Mouse (Mus musculus) lung, embryonic 14.5 days (tissue): ENCODE measurements around the gene Nfix. TPM values are rescaled to one million over a fixed set of nuclear protein-coding genes. Genes with fewer than 3 reads are reported as not detected.
A peak's percentile ranks its signal among the peaks of the same experiment; 100 is the strongest.

ENCODE experiments used
- ATAC-seq: fragments of 200-750 bp; cut with Nextera tagmentation; 2 replicates; pipeline ENCODE4 v1.8.0; 2017; ENCODE audit warnings: mild to moderate bottlenecking, moderate TSS enrichment, moderate library complexity; ENCODE audit not compliant: insufficient read depth
- DNase-seq: peaks from one replicate; pipeline ENCODE4 v3.0.0-alpha.2; 2015
- H3K27ac ChIP-seq: fragments of 300-500 bp; sonication (generic); 2 replicates; pipeline ENCODE4 v1.5.1; 2014; ENCODE audit warnings: low read depth, mild to moderate bottlenecking, moderate library complexity
- H3K27me3 ChIP-seq: fragments of 300-500 bp; sonication (generic); 2 replicates; pipeline ENCODE4 v1.6.1; 2014; ENCODE audit warnings: low read length, control low read depth; ENCODE audit not compliant: insufficient read depth
- H3K36me3 ChIP-seq: fragments of 300-500 bp; sonication (generic); 2 replicates; pipeline ENCODE4 v1.6.1; 2014; ENCODE audit warnings: control low read depth; ENCODE audit not compliant: insufficient read depth
- H3K4me1 ChIP-seq: fragments of 300-500 bp; sonication (generic); 2 replicates; pipeline ENCODE4 v1.6.1; 2014; ENCODE audit warnings: antibody characterized with exemption, control low read depth; ENCODE audit not compliant: insufficient read depth
- H3K4me2 ChIP-seq: fragments of 300-500 bp; sonication (generic); 2 replicates; pipeline ENCODE4 v1.6.1; 2014; ENCODE audit warnings: mild to moderate bottlenecking
- H3K4me3 ChIP-seq: fragments of 300-500 bp; sonication (generic); 2 replicates; pipeline ENCODE4 v1.5.1; 2014; ENCODE audit warnings: low read depth, low read length
- H3K9ac ChIP-seq: fragments of 300-500 bp; sonication (generic); 2 replicates; pipeline ENCODE4 v1.6.1; 2014
- H3K9me3 ChIP-seq: fragments of 300-500 bp; sonication (generic); 2 replicates; pipeline ENCODE4 v1.6.1; 2016; ENCODE audit warnings: low read depth, low read length, control low read depth
- CTCF ChIP-seq: IDR thresholded peaks from 2 replicates; pipeline ENCODE4 v1.5.1; 2016; ENCODE audit warnings: antibody characterized with exemption, low read depth
- WGBS: fragments of 180-500 bp; shearing (Covaris S2); extraction: QIAGEN DNeasy Blood & Tissue Kit; methylation state at CpG from one replicate; pipeline ENCODE4 v1.1.7; 2014; 5-methylcytosine and 5-hydroxymethylcytosine counted together
- polyA plus RNA-seq: library from polyadenylated mRNA; unstranded; fragments of >200 nt; fragmentation: Nextera tagmentation; extraction: Ambion mirVana; gene quantifications from 2 replicates; pipeline ENCODE4 v1.2.1, GENCODE M21; 2014

Nfix gene
- polyA plus RNA-seq, 1 experiment from 2014 or later = 42.3 TPM

DNA sequence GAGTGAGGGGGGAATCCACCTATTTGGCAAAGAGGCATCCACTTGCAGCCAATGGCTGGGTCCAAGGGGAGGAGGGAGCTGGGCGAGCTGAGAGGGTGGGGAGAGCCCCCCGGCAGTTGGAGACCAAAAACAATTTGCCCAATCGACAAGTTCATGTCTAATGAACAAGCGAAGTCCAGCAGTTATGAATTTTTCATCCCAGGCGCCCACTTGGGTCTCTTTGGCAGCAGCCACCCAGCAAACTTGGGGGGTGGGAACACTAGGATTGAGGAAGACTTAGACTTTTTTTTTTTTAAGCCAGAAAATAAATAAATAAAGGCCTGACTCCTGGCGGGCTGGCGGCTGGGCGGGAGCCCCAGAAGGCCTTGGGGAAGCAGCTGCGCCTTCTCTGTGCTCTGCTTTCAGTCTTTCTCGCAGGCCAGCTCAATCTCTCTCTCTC is 25.7 kb downstream of the Nfix start:
- peak overlapping the region; percentile 94 for H3K27ac ChIP-seq
- peak overlapping the region; percentile 29; the same call in 1 of the 2 replicates for H3K9ac ChIP-seq
- ATAC-seq (peak; percentile 60), DNase-seq (peak; percentile 86)
- 4% methylated on average over 10 of the region's 10 CpGs for WGBS
- H3K36me3 ChIP-seq = peaks cover 21% of the 10 kb centered on the region; the same call in 1 of the 2 replicates
- peak overlapping the region; percentile 64 for H3K4me2 ChIP-seq
- no peak for TF ChIP-seq CTCF
- peaks cover 55% of the 10 kb centered on the region for H3K27me3 ChIP-seq
- no peaks in the 10 kb centered on the region for H3K9me3 ChIP-seq
- peak overlapping the region; percentile 17; the same call in 1 of the 2 replicates for H3K4me3 ChIP-seq
- peaks cover 51% of the 10 kb centered on the region for H3K4me1 ChIP-seq

DNA sequence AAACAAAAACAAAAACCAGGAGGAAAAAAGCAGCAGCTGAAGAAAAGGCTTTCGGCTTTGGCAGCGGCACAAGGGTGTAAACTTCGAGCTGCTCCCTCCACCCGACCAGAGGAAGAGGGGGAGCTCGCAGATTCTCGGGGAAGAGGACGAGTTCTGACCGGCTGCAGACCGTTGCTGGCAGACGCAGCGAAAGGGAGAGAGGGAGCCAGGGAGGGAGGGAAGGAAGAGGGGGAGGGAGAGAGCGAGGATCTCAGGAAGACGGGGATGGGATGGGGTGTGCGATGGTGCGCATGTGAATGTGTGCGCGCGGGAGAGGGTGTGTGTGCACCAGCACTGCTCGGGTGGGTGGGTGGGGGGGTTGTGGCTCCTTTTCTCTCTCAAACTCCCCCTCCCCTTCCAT is 26.3 kb downstream of the Nfix start:
- peaks cover 25% of the 10 kb centered on the region for H3K36me3 ChIP-seq
- H3K4me2 ChIP-seq = peak overlapping the region; percentile 64
- peaks cover 45% of the 10 kb centered on the region for H3K4me1 ChIP-seq
- H3K4me3 ChIP-seq = peak overlapping the region; percentile 33
- WGBS = 0% methylated on average over 19 of the region's 19 CpGs
- no peak for TF ChIP-seq CTCF
- no peaks in the 10 kb centered on the region for H3K9me3 ChIP-seq
- DNase-seq (peak; percentile 93), ATAC-seq (peak; percentile 83)
- H3K27ac ChIP-seq = peak overlapping the region; percentile 94
- peak overlapping the region; percentile 41 for H3K9ac ChIP-seq
- peaks cover 48% of the 10 kb centered on the region for H3K27me3 ChIP-seq

DNA sequence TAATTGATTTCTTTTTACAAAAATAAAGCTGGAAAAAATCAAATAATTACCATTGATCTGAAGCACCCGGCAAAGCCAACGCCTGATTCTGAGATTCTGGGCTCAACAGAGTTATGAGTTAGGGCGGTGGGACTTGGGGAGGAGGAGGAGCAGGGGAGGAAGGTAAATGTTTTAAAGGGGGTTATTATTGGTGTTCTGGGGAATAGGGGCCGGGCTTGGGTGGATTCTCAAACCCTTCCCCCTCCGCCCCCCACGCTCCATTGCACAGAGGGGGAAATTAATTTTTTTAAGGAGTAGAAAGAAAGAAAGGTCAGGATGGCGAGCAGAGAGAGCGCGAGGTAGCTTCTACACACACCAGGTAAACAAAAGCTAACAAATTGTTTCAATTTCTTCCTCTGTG is 26.8 kb downstream of the Nfix start:
- H3K27ac ChIP-seq = peak overlapping the region; percentile 94
- peak overlapping the region; percentile 41 for H3K9ac ChIP-seq
- ATAC-seq (no peak), DNase-seq (peak; percentile 33)
- peaks cover 30% of the 10 kb centered on the region for H3K36me3 ChIP-seq
- H3K9me3 ChIP-seq = no peaks in the 10 kb centered on the region
- H3K4me1 ChIP-seq = peaks cover 40% of the 10 kb centered on the region
- peak overlapping the region; percentile 33 for H3K4me3 ChIP-seq
- 3% methylated on average over 9 of the region's 9 CpGs for WGBS
- TF ChIP-seq CTCF = no peak
- peak overlapping the region; percentile 64 for H3K4me2 ChIP-seq
- H3K27me3 ChIP-seq = peaks cover 43% of the 10 kb centered on the region

DNA sequence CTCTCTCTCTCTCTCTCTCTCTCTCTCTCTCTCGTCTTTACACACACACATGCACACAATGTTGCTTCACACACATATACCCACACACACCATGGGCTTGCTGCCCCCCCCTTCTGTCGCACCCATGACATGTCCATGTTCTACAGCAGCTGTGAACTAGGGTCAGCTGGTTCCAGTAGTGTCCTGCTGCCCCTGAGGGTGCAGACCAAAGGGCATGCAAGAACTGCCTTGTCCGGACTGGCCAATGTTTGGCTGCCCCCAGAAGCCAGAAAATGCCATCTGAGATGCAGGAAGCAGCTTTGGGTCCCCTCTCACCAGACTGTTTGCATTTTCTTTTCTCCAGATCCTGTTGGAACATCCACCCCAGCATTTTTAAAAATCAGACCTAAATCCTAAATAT is 27.5 kb downstream of the Nfix start:
- peaks cover 37% of the 10 kb centered on the region for H3K36me3 ChIP-seq
- H3K4me3 ChIP-seq = peak overlapping the region; percentile 13; the same call in 1 of the 2 replicates
- WGBS = 9% methylated on average over 3 of the region's 3 CpGs
- no peak overlapping the region for H3K27ac ChIP-seq
- ATAC-seq = no peak
- no peaks in the 10 kb centered on the region for H3K9me3 ChIP-seq
- H3K4me1 ChIP-seq = peaks cover 37% of the 10 kb centered on the region
- H3K27me3 ChIP-seq = peaks cover 36% of the 10 kb centered on the region
- peak overlapping the region; percentile 64 for H3K4me2 ChIP-seq
- no peak for TF ChIP-seq CTCF
- no peak overlapping the region for H3K9ac ChIP-seq
- DNase-seq = no peak

DNA sequence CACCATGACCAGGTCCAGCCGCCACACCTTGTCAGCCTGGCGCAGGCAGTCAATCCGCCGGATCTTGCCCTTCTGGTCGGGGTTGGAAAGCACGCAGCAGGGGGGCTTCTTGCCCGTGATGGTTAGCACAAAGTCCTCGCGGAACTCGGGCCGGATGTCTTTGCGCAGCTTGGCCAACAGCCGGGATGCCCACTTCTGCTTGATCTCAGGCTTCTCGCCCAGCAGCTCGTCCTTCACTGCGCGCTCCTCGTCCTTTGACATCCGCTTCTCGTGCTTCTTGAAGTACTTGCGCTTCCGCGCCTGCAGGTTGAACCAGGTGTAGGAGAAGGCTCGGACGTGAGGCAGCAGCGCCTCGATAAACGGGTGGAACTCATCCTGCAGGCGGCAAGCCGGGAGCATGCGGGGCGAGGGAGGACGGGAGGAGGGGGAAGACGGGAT is 28.2 kb downstream of the Nfix start:
- Histone ChIP-seq H3K4me1 (peaks cover 37% of the 10 kb centered on the region), H3K9ac (no peak overlapping the region; the same call in 1 of the 2 replicates), H3K36me3 (peaks cover 44% of the 10 kb centered on the region), H3K4me2 (peak overlapping the region; percentile 64), H3K27me3 (peaks cover 34% of the 10 kb centered on the region), H3K4me3 (peak overlapping the region; percentile 13; the same call in 1 of the 2 replicates), H3K9me3 (no peaks in the 10 kb centered on the region), H3K27ac (peak overlapping the region; percentile 65; the same call in 1 of the 2 replicates)
- 16% methylated on average over 34 of the region's 34 CpGs for WGBS
- ATAC-seq (no peak), DNase-seq (peak; percentile 54)
- 0 out of 2 replicates have a peak, but pooled peaks have one; percentile 7 for TF ChIP-seq CTCF

DNA sequence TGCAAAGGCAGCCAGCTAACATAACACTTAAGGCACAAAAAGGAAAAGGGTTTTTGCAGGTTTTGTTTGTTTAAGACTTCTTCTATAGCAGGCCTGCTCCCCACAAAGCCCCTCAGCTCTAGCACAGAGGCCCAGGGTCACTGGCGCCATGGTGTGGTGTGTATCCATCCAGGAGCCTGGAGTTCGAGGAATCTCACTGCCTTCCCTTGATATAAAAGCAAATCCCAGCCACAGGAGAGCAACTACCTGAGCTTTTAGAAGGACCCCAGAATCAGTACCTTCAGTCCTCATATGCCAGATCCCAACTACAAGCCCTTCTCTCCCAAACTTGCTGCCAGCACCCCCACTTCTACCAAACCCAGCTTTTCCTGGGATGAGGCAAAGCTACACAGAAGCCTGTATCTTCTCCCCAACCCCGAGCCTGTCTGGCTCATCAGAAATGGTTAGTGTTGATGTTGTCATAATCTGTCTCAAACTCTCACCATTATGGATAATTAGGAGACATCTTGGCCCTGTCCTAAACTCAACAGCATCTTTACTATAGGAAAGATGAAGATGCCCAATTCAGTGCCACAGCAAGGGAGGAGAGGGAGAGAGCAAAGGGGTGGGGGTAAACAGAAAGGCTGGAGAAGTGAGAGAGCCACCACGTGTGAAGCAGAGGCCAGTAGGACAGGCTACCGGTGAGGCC is 29.0 kb downstream of the Nfix start:
- no peaks in the 10 kb centered on the region for H3K9me3 ChIP-seq
- peak overlapping the region; percentile 64 for H3K4me2 ChIP-seq
- DNase-seq (peak; percentile 31), ATAC-seq (no peak)
- peak overlapping the region; percentile 13; the same call in 1 of the 2 replicates for H3K4me3 ChIP-seq
- H3K4me1 ChIP-seq = peaks cover 34% of the 10 kb centered on the region
- H3K27me3 ChIP-seq = peaks cover 27% of the 10 kb centered on the region
- H3K9ac ChIP-seq = no peak overlapping the region
- no peak for TF ChIP-seq CTCF
- peak overlapping the region; percentile 51; the same call in 1 of the 2 replicates for H3K27ac ChIP-seq
- H3K36me3 ChIP-seq = peaks cover 50% of the 10 kb centered on the region
- WGBS = 36% methylated on average over 5 of the region's 5 CpGs
